Mouse (Mus musculus) brain, embryonic 14.5 days (tissue): ENCODE data around the gene Lce1a1. TPM values are rescaled to one million over a fixed set of nuclear protein-coding genes. Genes with fewer than 3 reads are reported as not detected.

Experiments used
- DNase-seq: peaks from one replicate; pipeline ENCODE4 v3.0.0-alpha.2; 2011; ENCODE audit warnings: low read depth
- CTCF ChIP-seq: fragments of 200-500 bp; IDR thresholded peaks from 2 replicates; pipeline ENCODE4 v1.5.1; 2012; ENCODE audit warnings: inconsistent platforms, mild to moderate bottlenecking, moderate library complexity, borderline replicate concordance; ENCODE audit not compliant: insufficient read depth, insufficient read length; ENCODE audit errors: extremely low read depth
- POLR2A ChIP-seq: fragments of 200-500 bp; IDR thresholded peaks from 2 replicates; pipeline ENCODE4 v1.6.1; 2012; ENCODE audit warnings: mild to moderate bottlenecking, inconsistent platforms, borderline replicate concordance; ENCODE audit not compliant: poor library complexity, insufficient read depth, insufficient read length, severe bottlenecking; ENCODE audit errors: extremely low read depth
- polyA plus RNA-seq: library from polyadenylated mRNA; depleted of rRNA; stranded (reverse); fragments of >200 nt; gene quantifications from 2 replicates; pipeline ENCODE4 v1.2.3, GENCODE M21; 2012; rRNA removed

Lce1a1 gene
- polyA plus RNA-seq, 1 experiment: not detected

GRCm38 (mm10) chr3:92609804-92610203 lies 38.3 kb downstream of the Lce1a1 start:
- TF ChIP-seq CTCF (no peak), POLR2A (no peak)
- DNase-seq: no peak

- DNase-seq: no peak
- TF ChIP-seq POLR2A (no peak), CTCF (no peak)
Observed at GRCm38 (mm10) chr3:92607392-92607791, 40.7 kb downstream of the Lce1a1 start, which contains the start of gene 2210017I01Rik. Gene 2210017I01Rik (minus strand): TSS chr3:92607492.

GRCm38 (mm10) chr3:92602169-92602568 lies 45.9 kb downstream of the Lce1a1 start:
- TF ChIP-seq CTCF: no peak
- no peak for TF ChIP-seq POLR2A
- DNase-seq: peak; percentile 31

- no peak for DNase-seq
- TF ChIP-seq CTCF (no peak), POLR2A (no peak)
Observed at GRCm38 (mm10) chr3:92600456-92600855, 47.7 kb downstream of the Lce1a1 start.

- TF ChIP-seq POLR2A (no peak), CTCF (no peak)
- DNase-seq: no peak
Observed at GRCm38 (mm10) chr3:92599973-92600372, 48.1 kb downstream of the Lce1a1 start.

GRCm38 (mm10) chr3:92598429-92598828 lies 49.7 kb downstream of the Lce1a1 start:
- no peak for TF ChIP-seq POLR2A
- TF ChIP-seq CTCF: no peak
- DNase-seq: no peak

Other genes starting within 250 kb of the Lce1a1 start
- not detected in 2 replicates for gene Sprr2i, start 240.3 kb downstream of the Lce1a1 start, polyA plus RNA-seq
- gene Sprr2j-ps, start 230.2 kb downstream of the Lce1a1 start, polyA plus RNA-seq: not detected in 2 replicates
- 6.8 and 9.2 TPM in 2 replicates for gene Gm9774, start 218.9 kb downstream of the Lce1a1 start, polyA plus RNA-seq
- gene Sprr2k, start 215.7 kb downstream of the Lce1a1 start, polyA plus RNA-seq: not detected in 2 replicates
- gene Sprr1b, start 209.5 kb downstream of the Lce1a1 start, polyA plus RNA-seq: 0.11 and 0.55 TPM in 2 replicates
- not detected in 2 replicates for gene Sprr3, start 189.6 kb downstream of the Lce1a1 start, polyA plus RNA-seq
- gene Sprr1a, start 162.4 kb downstream of the Lce1a1 start, polyA plus RNA-seq: 0.63 TPM in 1 of 2 replicates, not detected in the other
- not detected in 2 replicates for gene Sprr4, start 147.8 kb downstream of the Lce1a1 start, polyA plus RNA-seq
- gene 2310046K23Rik, start 113.8 kb downstream of the Lce1a1 start, polyA plus RNA-seq: not detected in 2 replicates
- not detected in 2 replicates for gene Ivl, start 74.6 kb downstream of the Lce1a1 start, polyA plus RNA-seq
- gene Smcp, start 59.3 kb downstream of the Lce1a1 start, polyA plus RNA-seq: not detected in 2 replicates
- gene 2210017I01Rik, start 40.8 kb downstream of the Lce1a1 start, polyA plus RNA-seq: not detected in 2 replicates
- gene Lce6a, start 26.6 kb downstream of the Lce1a1 start, polyA plus RNA-seq: not detected in 2 replicates
- gene Lce1b, start 8.6 kb upstream of the Lce1a1 start, polyA plus RNA-seq: not detected in 2 replicates
- gene Lce1a2, start 22.0 kb upstream of the Lce1a1 start, polyA plus RNA-seq: not detected in 2 replicates
- not detected in 2 replicates for gene Lce1c, start 30.9 kb upstream of the Lce1a1 start, polyA plus RNA-seq
- gene Lce1d, start 38.9 kb upstream of the Lce1a1 start, polyA plus RNA-seq: not detected in 2 replicates
- not detected in 2 replicates for gene Lce1e, start 60.8 kb upstream of the Lce1a1 start, polyA plus RNA-seq
- gene Lce1f, start 72.0 kb upstream of the Lce1a1 start, polyA plus RNA-seq: not detected in 2 replicates
- gene Gm38119, start 90.8 kb upstream of the Lce1a1 start, polyA plus RNA-seq: not detected in 2 replicates
- gene Lce1g, start 104.0 kb upstream of the Lce1a1 start, polyA plus RNA-seq: not detected in 2 replicates
- not detected in 2 replicates for gene Lce1h, start 116.8 kb upstream of the Lce1a1 start, polyA plus RNA-seq
- not detected in 2 replicates for gene Lce1i, start 130.6 kb upstream of the Lce1a1 start, polyA plus RNA-seq
- gene Lce1j, start 142.2 kb upstream of the Lce1a1 start, polyA plus RNA-seq: not detected in 2 replicates
- gene Lce1k, start 159.6 kb upstream of the Lce1a1 start, polyA plus RNA-seq: not detected in 2 replicates
- gene Kprp, start 178.9 kb upstream of the Lce1a1 start, polyA plus RNA-seq: not detected in 2 replicates
- not detected in 2 replicates for gene Lce1l, start 203.0 kb upstream of the Lce1a1 start, polyA plus RNA-seq
- gene 2310050C09Rik, start 221.9 kb upstream of the Lce1a1 start, polyA plus RNA-seq: not detected in 2 replicates